Mouse (Mus musculus) MEL (cell line): ENCODE measurements around the gene Pnpla6. TPM values are rescaled to one million over a fixed set of nuclear protein-coding genes. Genes with fewer than 3 reads are reported as not detected.
A peak's percentile ranks its signal among the peaks of the same experiment; 100 is the strongest.

ENCODE experiments used
- DNase-seq: peaks from one replicate; pipeline ENCODE4 v3.0.0; 2011; ENCODE audit warnings: low read depth, low spot score
- H3K27ac ChIP-seq: 2 replicates; pipeline ENCODE4 v1.5.1; 2012; ENCODE audit warnings: low read depth, mild to moderate bottlenecking, control low read depth, low read length, moderate library complexity; ENCODE audit not compliant: control insufficient read depth
- H3K27me3 ChIP-seq, 2 experiments: fragments of 150-350 bp in 1 of 2; sonication (generic) in 1 of 2; 2 replicates each; pipeline ENCODE4 v1.6.1; 2012; ENCODE audit warnings: low read length in 2 of 2, mild to moderate bottlenecking in 2 of 2, improper control_type of control experiment in 1 of 2, moderate library complexity in 1 of 2; ENCODE audit not compliant: insufficient read depth in 2 of 2, control insufficient read depth in 1 of 2
- H3K36me3 ChIP-seq, 2 experiments: 2 replicates each; pipeline ENCODE4 v1.6.1; 2012 to 2014; ENCODE audit warnings: low read length in 2 of 2, improper control_type of control experiment in 1 of 2, inconsistent platforms in 1 of 2, mild to moderate bottlenecking in 1 of 2; ENCODE audit not compliant: insufficient read depth in 2 of 2, control insufficient read depth in 1 of 2
- H3K4me1 ChIP-seq, 2 experiments: fragments of 150-350 bp in 1 of 2; sonication (generic) in 1 of 2; 2 replicates each; pipeline ENCODE4 v1.6.1; 2012; ENCODE audit warnings: low read length in 2 of 2, improper control_type of control experiment in 1 of 2, mild to moderate bottlenecking in 1 of 2; ENCODE audit not compliant: insufficient read depth in 2 of 2, control insufficient read depth in 1 of 2
- H3K4me3 ChIP-seq, 2 experiments: fragments of 150-350 bp in 1 of 2; sonication (generic) in 1 of 2; 2 replicates each; pipeline ENCODE4 v1.5.1; 2012; ENCODE audit warnings: low read depth in 2 of 2, low read length in 2 of 2, mild to moderate bottlenecking in 2 of 2, moderate library complexity in 2 of 2, control low read depth in 1 of 2, improper control_type of control experiment in 1 of 2; ENCODE audit not compliant: control insufficient read depth in 1 of 2, insufficient read depth in 1 of 2
- H3K79me2 ChIP-seq: 2 replicates; pipeline ENCODE4 v1.6.1; 2012; ENCODE audit warnings: mild to moderate bottlenecking, low read length, moderate library complexity; ENCODE audit not compliant: control insufficient read depth, poor library complexity, insufficient read depth
- H3K9ac ChIP-seq: 2 replicates; pipeline ENCODE4 v1.6.1; 2012; ENCODE audit warnings: low read depth, mild to moderate bottlenecking, control low read depth, low read length, moderate library complexity; ENCODE audit not compliant: control insufficient read depth, poor library complexity, severe bottlenecking
- H3K9me3 ChIP-seq: fragments of 150-350 bp; sonication (generic); replicated peaks from 2 replicates; pipeline ENCODE4 v1.6.1; 2012; ENCODE audit warnings: mild to moderate bottlenecking, low read length, improper control_type of control experiment, moderate library complexity; ENCODE audit not compliant: insufficient read depth
- CHD1 ChIP-seq: IDR thresholded peaks from 2 replicates; pipeline ENCODE4 v1.6.1; 2012; ENCODE audit warnings: low read depth, mild to moderate bottlenecking, inconsistent platforms, low read length, improper control_type of control experiment
- CHD2 ChIP-seq: IDR thresholded peaks from 2 replicates; pipeline ENCODE4 v1.6.1; 2011; ENCODE audit warnings: low read length, improper control_type of control experiment
- CTCF ChIP-seq, 3 experiments: IDR thresholded peaks in 2 of 3; conservative IDR thresholded peaks in 1 of 3; 2 replicates each; pipeline ENCODE4 v1.5.1; 2011 to 2012; ENCODE audit warnings: low read length in 3 of 3, low read depth in 2 of 3, mild to moderate bottlenecking in 2 of 3, improper control_type of control experiment in 1 of 3, inconsistent platforms in 1 of 3, mixed read lengths in 1 of 3, moderate library complexity in 1 of 3; ENCODE audit not compliant: control insufficient read depth in 1 of 3, insufficient read depth in 1 of 3, poor library complexity in 1 of 3, severe bottlenecking in 1 of 3
- E2F4 ChIP-seq: IDR thresholded peaks from 2 replicates; pipeline ENCODE4 v1.6.1; 2011; ENCODE audit warnings: low read depth, low read length, improper control_type of control experiment, borderline replicate concordance
- ELF1 ChIP-seq: IDR thresholded peaks from 2 replicates; pipeline ENCODE4 v1.6.1; 2014; ENCODE audit warnings: low read depth, mild to moderate bottlenecking, inconsistent platforms, low read length, improper control_type of control experiment, moderate library complexity
- EP300 ChIP-seq, 2 experiments: IDR thresholded peaks; 2 replicates each; pipeline ENCODE4 v1.6.1; 2011; ENCODE audit warnings: improper control_type of control experiment in 2 of 2, low read length in 2 of 2, low read depth in 1 of 2, mild to moderate bottlenecking in 1 of 2
- ETS1 ChIP-seq: IDR thresholded peaks from 2 replicates; pipeline ENCODE4 v1.6.1; 2012; ENCODE audit warnings: low read depth, mild to moderate bottlenecking, inconsistent platforms, low read length, improper control_type of control experiment, moderate library complexity
- GABPA ChIP-seq: IDR thresholded peaks from 2 replicates; pipeline ENCODE4 v1.6.1; 2012; ENCODE audit warnings: low read depth, mild to moderate bottlenecking, inconsistent platforms, low read length, improper control_type of control experiment, moderate library complexity
- GATA1 ChIP-seq: IDR thresholded peaks from 2 replicates; pipeline ENCODE4 v1.6.1; 2011; ENCODE audit warnings: low read depth, low read length, improper control_type of control experiment
- HCFC1 ChIP-seq: IDR thresholded peaks from 2 replicates; pipeline ENCODE4 v1.6.1; 2012; ENCODE audit warnings: low read depth, mild to moderate bottlenecking, inconsistent platforms, low read length, improper control_type of control experiment, moderate library complexity
- JUND ChIP-seq: IDR thresholded peaks from 2 replicates; pipeline ENCODE4 v1.6.1; 2011; ENCODE audit warnings: low read depth, mild to moderate bottlenecking, improper control_type of control experiment, low read length
- KAT2A ChIP-seq: conservative IDR thresholded peaks from 2 replicates; pipeline ENCODE4 v1.6.1; 2012; ENCODE audit warnings: low read depth, low read length, improper control_type of control experiment, inconsistent platforms
- MAFK ChIP-seq: IDR thresholded peaks from 2 replicates; pipeline ENCODE4 v1.6.1; 2011; ENCODE audit warnings: low read depth, mild to moderate bottlenecking, low read length, improper control_type of control experiment, borderline replicate concordance
- MAZ ChIP-seq: IDR thresholded peaks from 2 replicates; pipeline ENCODE4 v1.6.1; 2012; ENCODE audit warnings: low read depth, mild to moderate bottlenecking, inconsistent platforms, low read length, improper control_type of control experiment
- MEF2A ChIP-seq: IDR thresholded peaks from 2 replicates; pipeline ENCODE4 v1.6.1; 2014; ENCODE audit warnings: low read depth, mild to moderate bottlenecking, inconsistent platforms, low read length, improper control_type of control experiment; ENCODE audit not compliant: poor library complexity, insufficient replicate concordance, severe bottlenecking; ENCODE audit errors: extremely low read depth
- MXI1 ChIP-seq: IDR thresholded peaks from 2 replicates; pipeline ENCODE4 v1.6.1; 2011; ENCODE audit warnings: mild to moderate bottlenecking, low read depth, low read length, improper control_type of control experiment
- MYB ChIP-seq: IDR thresholded peaks from 2 replicates; pipeline ENCODE4 v1.6.1; 2011; ENCODE audit warnings: mild to moderate bottlenecking, low read depth, low read length, improper control_type of control experiment
- MYC ChIP-seq: IDR thresholded peaks from 2 replicates; pipeline ENCODE4 v1.6.1; 2011; ENCODE audit warnings: low read depth, mild to moderate bottlenecking, low read length, improper control_type of control experiment, moderate library complexity
- NELFE ChIP-seq: IDR thresholded peaks from 2 replicates; pipeline ENCODE4 v1.6.1; 2011; ENCODE audit warnings: low read depth, low read length, improper control_type of control experiment
- NRF1 ChIP-seq: IDR thresholded peaks from 2 replicates; pipeline ENCODE4 v1.6.1; 2014; ENCODE audit warnings: low read depth, mild to moderate bottlenecking, inconsistent platforms, low read length, improper control_type of control experiment, moderate library complexity; ENCODE audit not compliant: poor library complexity, insufficient read depth, severe bottlenecking
- POLR2A ChIP-seq, 2 experiments: IDR thresholded peaks; 2 replicates each; pipeline ENCODE4 v1.6.1; 2011 to 2012; ENCODE audit warnings: low read length in 2 of 2, mild to moderate bottlenecking in 2 of 2, control low read depth in 1 of 2, improper control_type of control experiment in 1 of 2, low read depth in 1 of 2, moderate library complexity in 1 of 2; ENCODE audit not compliant: control insufficient read depth in 1 of 2, insufficient read depth in 1 of 2, poor library complexity in 1 of 2
- POLR2AphosphoS2 ChIP-seq: IDR thresholded peaks from 2 replicates; pipeline ENCODE4 v1.6.1; 2011; ENCODE audit warnings: low read length, improper control_type of control experiment
- POLR2AphosphoS5 ChIP-seq: IDR thresholded peaks from 2 replicates; pipeline ENCODE4 v1.6.1; 2012; ENCODE audit warnings: low read depth, borderline replicate concordance, mild to moderate bottlenecking, inconsistent platforms, low read length, moderate library complexity, mixed read lengths
- RAD21 ChIP-seq: IDR thresholded peaks from 2 replicates; pipeline ENCODE4 v1.6.1; 2011; ENCODE audit warnings: mild to moderate bottlenecking, low read depth, low read length, improper control_type of control experiment
- RCOR1 ChIP-seq: IDR thresholded peaks from 2 replicates; pipeline ENCODE4 v1.6.1; 2012; ENCODE audit warnings: low read depth, mild to moderate bottlenecking, inconsistent platforms, low read length, improper control_type of control experiment
- SIN3A ChIP-seq: IDR thresholded peaks from 2 replicates; pipeline ENCODE4 v1.6.1; 2012; ENCODE audit warnings: low read length, improper control_type of control experiment, inconsistent platforms
- TAL1 ChIP-seq: IDR thresholded peaks from 2 replicates; pipeline ENCODE4 v1.6.1; 2012; ENCODE audit warnings: mild to moderate bottlenecking, inconsistent platforms, low read length, moderate library complexity, mixed read lengths
- TCF12 ChIP-seq: IDR thresholded peaks from 2 replicates; pipeline ENCODE4 v1.6.1; 2014; ENCODE audit warnings: low read depth, mild to moderate bottlenecking, inconsistent platforms, low read length, improper control_type of control experiment, moderate library complexity
- UBTF ChIP-seq: IDR thresholded peaks from 2 replicates; pipeline ENCODE4 v1.6.1; 2012; ENCODE audit warnings: low read depth, mild to moderate bottlenecking, inconsistent platforms, low read length, improper control_type of control experiment, moderate library complexity, borderline replicate concordance; ENCODE audit not compliant: insufficient read depth
- USF1 ChIP-seq: IDR thresholded peaks from 2 replicates; pipeline ENCODE4 v1.6.1; 2014; ENCODE audit warnings: low read depth, mild to moderate bottlenecking, inconsistent platforms, low read length, improper control_type of control experiment, moderate library complexity
- USF2 ChIP-seq, 2 experiments: IDR thresholded peaks; 2 replicates each; pipeline ENCODE4 v1.6.1; 2011 to 2012; ENCODE audit warnings: improper control_type of control experiment in 2 of 2, low read length in 2 of 2, borderline replicate concordance in 1 of 2, inconsistent platforms in 1 of 2, low read depth in 1 of 2, mild to moderate bottlenecking in 1 of 2; ENCODE audit not compliant: insufficient read depth in 1 of 2
- ZC3H11A ChIP-seq: IDR thresholded peaks from 2 replicates; pipeline ENCODE4 v1.6.1; 2012; ENCODE audit warnings: low read depth, mild to moderate bottlenecking, inconsistent platforms, low read length, improper control_type of control experiment
- ZKSCAN1 ChIP-seq: IDR thresholded peaks from 2 replicates; pipeline ENCODE4 v1.6.1; 2012; ENCODE audit warnings: low read depth, mild to moderate bottlenecking, inconsistent platforms, low read length, improper control_type of control experiment, moderate library complexity
- ZMIZ1 ChIP-seq: IDR thresholded peaks from 2 replicates; pipeline ENCODE4 v1.6.1; 2012; ENCODE audit warnings: low read depth, mild to moderate bottlenecking, inconsistent platforms, low read length, improper control_type of control experiment, moderate library complexity
- ZNF384 ChIP-seq: IDR thresholded peaks from 2 replicates; pipeline ENCODE4 v1.6.1; 2012; ENCODE audit warnings: low read depth, mild to moderate bottlenecking, inconsistent platforms, low read length, improper control_type of control experiment
- polyA plus RNA-seq, 2 experiments: library from polyadenylated mRNA; stranded (reverse) in 1 of 2; unstranded in 1 of 2; fragments of >175 nt in 1 of 2; fragments of >200 nt in 1 of 2; gene quantifications; 2 replicates each; pipeline versions ENCODE4 v1.2.1 to v1.2.4; 2012; ENCODE audit warnings: low replicate concordance in 2 of 2, low read depth in 1 of 2; ENCODE audit not compliant: insufficient read length in 2 of 2, insufficient read depth in 1 of 2, missing spikeins in 1 of 2
- total RNA-seq: library from RNA; depleted of rRNA; stranded (reverse); fragments of 300-350 nt; gene quantifications from 2 replicates; pipeline ENCODE4 v1.2.3, GENCODE M21; 2012

Gene Pnpla6
- total and polyA plus RNA-seq, 3 experiments: 8.6 to 16.5 TPM; not detected in 1

GRCm38 (mm10) chr8:3500235-3501090 is 14.7 kb upstream of the Pnpla6 start, which contains the start of gene Mcoln1:
Gene Mcoln1, plus strand, starts transcription at chr8:3500457.
- H3K4me3 ChIP-seq: peak within 1 kb of the TSS; percentile 56 to 75
- peaks cover 3% of the 10 kb centered on the region; the same call in 1 of the 2 replicates for H3K79me2 ChIP-seq
- peaks cover 0 to 6% of the 10 kb centered on the region in 2 experiments; a peak in 1 of 4 replicates for H3K36me3 ChIP-seq
- H3K27me3 ChIP-seq: no peaks in the 10 kb centered on the region
- H3K9me3 ChIP-seq: no peaks in the 10 kb centered on the region
- peak; percentile 98 for DNase-seq
- peak within 1 kb of the TSS; percentile 81 for H3K9ac ChIP-seq
- H3K4me1 ChIP-seq: peaks cover 0 to 6% of the 10 kb centered on the region in 2 experiments; a peak in 2 of 4 replicates
- H3K27ac ChIP-seq: peak within 1 kb of the TSS; percentile 75
- TF ChIP-seq ZKSCAN1: no peak
- TF ChIP-seq GATA1: no peak
- no peak for TF ChIP-seq GABPA
- TF ChIP-seq KAT2A: no peak; the same call in 1 of the 2 replicates
- TF ChIP-seq MAZ: peak; percentile 89
- TF ChIP-seq NELFE: peak; percentile 86
- no peak for TF ChIP-seq RCOR1
- no peak for TF ChIP-seq ZC3H11A
- TF ChIP-seq CHD2: no peak
- TF ChIP-seq USF1: peak; percentile 99
- peak; percentile 87 for TF ChIP-seq HCFC1
- no peak for TF ChIP-seq POLR2AphosphoS5
- no peak for TF ChIP-seq EP300 (IDR thresholded peaks at IDR 0.05; ENCODE audit: low read depth in 1 of 2, low read length in 2 of 2)
- TF ChIP-seq CHD1: no peak
- peak in 2 of 3 experiments; percentile 1 to 2; a peak in 1 of 6 replicates for TF ChIP-seq CTCF (IDR thresholded peaks at IDR 0.05 in 2 of 3, conservative IDR thresholded peaks at IDR 0.05 in 1 of 3; ENCODE audit: control insufficient read depth in 1 of 3, insufficient read depth in 1 of 3, low read depth in 2 of 3, low read length in 3 of 3, poor library complexity in 1 of 3, severe bottlenecking in 1 of 3)
- TF ChIP-seq E2F4: no peak
- TF ChIP-seq ZMIZ1: peak; percentile 63; the same call in 1 of the 2 replicates
- TF ChIP-seq POLR2A (IDR thresholded peaks at IDR 0.05; ENCODE audit: control insufficient read depth in 1 of 2, insufficient read depth in 1 of 2, low read depth in 1 of 2, low read length in 2 of 2, poor library complexity in 1 of 2): peak; percentile 86 to 92; a peak in 3 of 4 replicates
- TF ChIP-seq ELF1: no peak
- peak; percentile 86 for TF ChIP-seq POLR2AphosphoS2
- no peak for TF ChIP-seq MYB
- no peak for TF ChIP-seq TAL1
- TF ChIP-seq ZNF384: no peak
- 0 out of 2 replicates have a peak, but pooled peaks have one; percentile 54 for TF ChIP-seq ETS1
- no peak for TF ChIP-seq JUND
- TF ChIP-seq RAD21: no peak
- TF ChIP-seq MAFK: no peak
- TF ChIP-seq UBTF: no peak
- peak; percentile 97 for TF ChIP-seq NRF1
- peak; percentile 97 to 99 for TF ChIP-seq USF2 (IDR thresholded peaks at IDR 0.05; ENCODE audit: borderline replicate concordance in 1 of 2, insufficient read depth in 1 of 2, low read depth in 1 of 2, low read length in 2 of 2)
- TF ChIP-seq TCF12: peak; percentile 28; the same call in 1 of the 2 replicates
- peak; percentile 74; the same call in 1 of the 2 replicates for TF ChIP-seq MEF2A
- TF ChIP-seq MXI1: peak; percentile 74
- no peak for TF ChIP-seq MYC
- peak; percentile 95 for TF ChIP-seq SIN3A
